Mouse (Mus musculus) adrenal gland, adult 8-10 months (tissue): Measurements from ENCODE around the gene Adamts6. TPM values are rescaled to one million over a fixed set of nuclear protein-coding genes. Genes with fewer than 3 reads are reported as not detected.
A peak's percentile ranks its signal among the peaks of the same experiment; 100 is the strongest.

Experiments
- DNase-seq: peaks from one replicate; pipeline ENCODE4 v3.0.0; 2022
- total RNA-seq, 4 experiments: library from RNA; stranded (reverse); gene quantifications; 2 replicates each; pipeline ENCODE4 v1.2.4; 2022

Adamts6 gene
- total RNA-seq, 4 experiments from 2014 or later, result 1.5 to 10.0 (median 5.5) TPM

DNA sequence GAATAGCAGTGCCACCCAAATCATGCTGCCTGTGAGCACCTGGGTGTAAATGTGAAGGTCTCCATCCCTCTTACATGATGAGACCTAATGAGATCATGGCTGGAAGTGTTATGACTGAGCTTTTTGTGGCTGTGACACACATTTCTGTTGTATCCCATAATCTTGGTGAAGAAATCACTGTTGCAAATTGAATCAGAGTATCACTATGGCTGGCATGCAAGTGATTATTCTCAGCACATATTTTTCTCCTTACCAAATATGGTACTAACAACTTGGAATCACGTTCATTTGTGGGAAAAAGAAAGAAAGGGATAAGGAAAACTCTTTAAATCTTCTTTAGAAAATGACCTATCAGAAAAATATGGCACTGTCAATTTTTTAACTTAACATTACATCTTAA lies 180.4 kb downstream of the Adamts6 start:
- no peak for DNase-seq

DNA sequence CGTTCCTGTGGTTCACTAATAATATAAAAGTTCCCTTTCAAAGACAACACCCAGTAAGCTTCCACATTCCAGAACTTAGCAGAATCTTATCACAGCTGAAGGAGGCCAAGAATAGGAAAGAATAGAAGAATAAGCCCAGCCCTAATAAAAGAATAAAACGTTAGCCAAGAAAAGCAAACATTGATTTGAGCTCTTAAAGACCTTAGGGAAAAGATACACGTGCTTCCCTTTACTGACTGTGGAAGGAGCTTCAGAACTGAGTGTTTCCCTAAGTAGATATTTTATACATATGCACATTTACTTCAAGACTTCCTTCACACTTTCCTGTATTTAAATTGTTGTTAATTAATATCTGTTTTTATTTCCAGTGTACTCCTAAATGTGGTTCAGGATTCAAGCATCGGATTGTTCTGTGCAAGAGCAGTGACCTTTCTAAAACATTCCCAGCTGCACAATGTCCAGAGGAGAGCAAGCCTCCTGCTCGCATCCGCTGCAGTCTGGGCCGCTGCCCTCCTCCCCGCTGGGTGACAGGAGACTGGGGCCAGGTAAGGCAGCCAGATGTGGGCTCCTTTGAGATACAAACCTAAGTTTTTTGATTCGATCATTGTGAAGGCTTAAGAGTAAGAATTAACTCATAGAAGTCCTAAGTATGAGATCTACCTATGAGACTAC lies 188.8 kb downstream of the Adamts6 start:
- no peak for DNase-seq

DNA sequence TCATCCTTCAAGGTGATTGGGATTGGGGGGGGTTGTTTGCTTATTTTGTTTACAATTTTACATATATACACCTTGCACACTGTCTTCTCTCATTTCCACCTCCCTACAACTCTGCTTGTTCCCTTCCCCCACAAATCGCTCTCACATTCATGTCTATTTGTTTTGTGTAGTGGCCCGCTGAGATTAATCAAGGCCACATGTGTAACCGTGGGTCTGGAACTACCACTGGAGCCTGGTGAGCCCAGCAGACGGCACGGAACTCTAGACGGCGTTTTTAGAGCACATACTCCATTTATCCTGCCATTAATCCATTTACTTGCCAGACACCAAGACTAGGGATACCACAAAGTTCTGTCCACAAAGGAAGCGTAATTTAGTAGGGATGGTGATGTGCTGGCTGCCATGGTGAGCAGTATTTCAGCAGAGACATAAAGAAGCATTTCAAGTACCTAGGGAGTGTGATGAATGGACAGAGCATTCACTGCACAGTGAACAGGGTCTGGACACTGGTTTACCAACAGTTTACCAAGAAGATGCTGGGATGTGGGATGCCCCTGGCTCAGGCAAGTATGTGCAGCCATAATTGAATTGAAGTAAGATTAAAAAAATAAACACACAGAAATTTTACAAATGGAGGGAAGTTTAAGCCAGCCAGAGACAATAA lies 194.9 kb downstream of the Adamts6 start:
- no peak for DNase-seq

DNA sequence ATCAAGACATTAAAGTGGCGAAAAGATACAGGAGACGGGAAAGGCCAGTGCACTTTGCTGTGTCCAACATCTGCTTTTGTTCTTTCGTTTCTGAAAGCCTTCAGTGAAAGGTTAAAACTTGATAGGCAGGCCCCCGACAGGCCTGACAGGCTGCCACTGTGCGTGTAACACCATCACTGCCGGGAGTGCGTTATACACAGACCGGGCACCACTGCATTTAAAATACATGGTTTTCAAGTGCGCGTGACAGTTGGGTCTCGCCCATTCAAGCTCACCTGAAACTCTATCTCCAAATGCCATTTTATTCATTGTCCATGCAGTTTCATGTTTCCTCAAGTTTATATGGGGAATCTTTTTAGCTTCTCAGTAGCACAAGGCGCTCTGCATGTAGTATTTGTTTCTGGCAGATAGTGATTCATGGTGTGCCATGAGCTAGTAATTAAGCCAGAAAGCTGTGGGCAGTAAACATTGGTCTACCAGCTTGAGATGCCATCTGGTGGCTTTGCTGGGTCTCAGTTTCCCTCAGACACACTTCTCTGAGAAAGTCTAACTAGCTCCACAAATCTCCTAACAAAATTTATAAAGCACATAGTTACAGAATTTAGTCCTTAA lies 195.6 kb downstream of the Adamts6 start:
- no peak for DNase-seq

DNA sequence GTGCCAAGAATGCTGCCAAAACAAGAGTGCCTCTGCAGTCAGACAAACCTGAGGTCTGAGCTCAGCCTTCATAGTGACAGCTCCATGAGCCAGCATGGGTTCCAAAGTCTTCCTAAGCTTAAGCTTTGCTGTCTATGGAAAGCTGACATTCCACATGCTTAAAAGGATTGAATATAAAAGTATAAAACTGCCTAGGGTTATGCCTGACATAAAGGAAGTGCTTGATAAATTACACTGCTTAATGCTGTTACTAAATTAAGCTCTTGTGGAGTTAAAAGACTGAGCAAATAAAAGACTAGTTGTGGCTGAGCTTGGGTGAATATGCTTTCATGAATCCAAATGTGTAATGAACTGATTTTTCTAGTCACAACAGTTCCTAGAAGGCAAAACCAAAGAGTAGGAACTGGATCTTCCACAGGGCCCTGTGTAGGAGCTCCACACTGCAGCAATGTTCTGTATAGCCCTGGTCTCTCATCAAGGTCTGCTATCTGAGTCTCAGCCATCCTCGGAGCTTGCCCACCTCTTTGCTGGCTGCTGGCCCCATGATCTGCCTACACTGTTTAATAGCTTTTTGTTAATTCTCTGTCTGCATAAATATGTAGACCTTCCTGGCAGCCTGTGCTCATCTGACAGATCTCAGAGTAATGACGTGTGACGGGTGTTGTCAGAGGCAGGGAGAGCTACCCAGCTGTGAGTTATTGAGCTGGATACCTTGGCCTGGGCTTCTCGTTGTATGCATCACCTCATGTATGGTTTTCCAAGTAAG lies 203.6 kb downstream of the Adamts6 start:
- DNase-seq, result no peak

DNA sequence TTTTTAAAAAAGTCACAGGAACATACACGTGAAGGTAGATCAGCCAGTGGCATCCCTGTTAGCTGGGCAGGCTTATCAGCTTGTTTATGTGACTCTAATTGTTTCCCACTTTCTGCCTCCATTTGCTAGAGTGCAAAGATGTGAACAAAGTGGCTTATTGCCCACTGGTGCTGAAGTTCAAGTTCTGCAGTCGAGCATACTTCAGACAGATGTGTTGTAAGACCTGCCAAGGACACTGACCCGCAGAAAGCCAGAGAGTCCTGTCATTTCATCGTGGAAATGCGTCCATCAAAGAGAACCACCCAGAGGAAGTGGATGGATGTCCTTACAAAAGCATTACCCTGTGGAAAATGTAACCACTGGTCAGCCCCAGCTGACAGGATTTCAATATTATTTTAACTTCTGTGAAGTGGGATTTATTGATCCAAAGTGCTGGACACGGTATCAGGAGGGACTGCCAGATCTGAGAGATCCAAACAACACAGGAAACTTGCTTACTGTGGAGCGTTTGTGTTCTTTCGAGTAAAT lies 205.9 kb downstream of the Adamts6 start:
- DNase-seq, result peak; percentile 11

DNA sequence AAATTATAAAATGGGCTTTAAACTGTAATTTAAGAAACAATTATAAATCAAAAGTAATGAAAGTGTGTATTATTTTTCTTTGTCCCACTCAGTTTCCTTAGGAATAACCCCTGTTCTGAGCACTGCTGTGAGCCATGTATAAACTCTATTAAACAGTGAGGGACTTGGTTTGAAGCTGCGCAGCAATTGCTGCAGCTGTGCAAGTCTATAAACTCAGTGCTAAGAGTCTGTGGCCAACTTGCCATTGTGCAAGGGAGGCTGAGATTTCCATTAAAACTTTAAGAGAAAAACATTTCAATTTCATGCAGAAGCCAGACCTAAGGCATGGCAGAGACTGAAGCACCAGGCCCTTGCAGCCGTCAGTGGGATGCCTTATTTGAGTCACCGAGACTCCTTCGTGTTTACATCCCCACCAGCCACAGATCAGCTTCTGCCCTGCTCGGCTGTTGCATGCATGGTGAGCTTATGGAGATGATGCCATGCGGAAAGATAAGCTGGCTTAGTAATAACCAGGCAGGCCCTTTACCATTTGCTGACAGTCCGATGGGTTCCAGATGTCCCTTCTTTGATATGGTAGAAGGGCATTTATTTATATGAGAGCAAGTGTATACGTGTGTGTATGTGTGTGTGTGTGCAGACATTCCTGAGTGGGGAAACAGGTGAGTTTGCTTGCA lies 206.7 kb downstream of the Adamts6 start:
- DNase-seq, result no peak

DNA sequence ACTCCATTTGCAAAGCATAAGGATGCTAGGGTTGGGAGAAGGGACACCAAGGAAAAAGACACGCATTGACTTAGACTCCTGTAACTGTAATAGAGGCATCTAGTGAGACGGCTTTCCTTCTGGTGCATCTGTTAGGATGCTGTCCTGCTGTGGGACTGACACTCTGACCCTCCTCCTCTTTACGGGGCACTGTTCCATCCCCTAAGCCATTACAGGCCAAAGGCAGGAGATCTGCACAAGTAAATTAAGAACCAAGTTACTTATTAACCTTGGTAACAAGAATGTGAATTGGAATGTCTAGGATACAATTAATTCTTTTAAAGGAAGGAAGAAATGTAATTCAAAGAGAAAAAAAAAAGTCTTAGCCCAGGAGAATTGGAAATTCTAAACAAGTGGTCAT lies 210.0 kb downstream of the Adamts6 start:
- no peak for DNase-seq

DNA sequence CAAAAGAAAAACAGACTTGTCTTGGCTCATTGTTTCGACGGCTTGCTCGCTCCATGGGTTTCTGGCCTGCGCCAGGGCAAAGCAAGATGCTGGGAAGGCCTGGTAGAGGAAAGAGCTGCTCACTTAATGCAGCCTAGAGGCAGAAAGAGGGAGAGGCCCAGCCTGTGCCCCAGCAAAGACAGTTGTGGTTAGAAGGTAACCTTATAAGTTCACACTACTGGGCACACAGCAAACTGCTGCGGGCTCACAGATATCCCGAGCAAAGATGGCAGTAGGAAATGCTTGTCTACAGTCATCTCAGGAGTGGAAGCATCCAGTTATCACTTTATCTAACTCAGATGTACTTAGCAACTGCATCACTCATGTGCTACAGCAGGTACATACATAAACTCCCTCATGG lies 211.0 kb downstream of the Adamts6 start:
- no peak for DNase-seq

DNA sequence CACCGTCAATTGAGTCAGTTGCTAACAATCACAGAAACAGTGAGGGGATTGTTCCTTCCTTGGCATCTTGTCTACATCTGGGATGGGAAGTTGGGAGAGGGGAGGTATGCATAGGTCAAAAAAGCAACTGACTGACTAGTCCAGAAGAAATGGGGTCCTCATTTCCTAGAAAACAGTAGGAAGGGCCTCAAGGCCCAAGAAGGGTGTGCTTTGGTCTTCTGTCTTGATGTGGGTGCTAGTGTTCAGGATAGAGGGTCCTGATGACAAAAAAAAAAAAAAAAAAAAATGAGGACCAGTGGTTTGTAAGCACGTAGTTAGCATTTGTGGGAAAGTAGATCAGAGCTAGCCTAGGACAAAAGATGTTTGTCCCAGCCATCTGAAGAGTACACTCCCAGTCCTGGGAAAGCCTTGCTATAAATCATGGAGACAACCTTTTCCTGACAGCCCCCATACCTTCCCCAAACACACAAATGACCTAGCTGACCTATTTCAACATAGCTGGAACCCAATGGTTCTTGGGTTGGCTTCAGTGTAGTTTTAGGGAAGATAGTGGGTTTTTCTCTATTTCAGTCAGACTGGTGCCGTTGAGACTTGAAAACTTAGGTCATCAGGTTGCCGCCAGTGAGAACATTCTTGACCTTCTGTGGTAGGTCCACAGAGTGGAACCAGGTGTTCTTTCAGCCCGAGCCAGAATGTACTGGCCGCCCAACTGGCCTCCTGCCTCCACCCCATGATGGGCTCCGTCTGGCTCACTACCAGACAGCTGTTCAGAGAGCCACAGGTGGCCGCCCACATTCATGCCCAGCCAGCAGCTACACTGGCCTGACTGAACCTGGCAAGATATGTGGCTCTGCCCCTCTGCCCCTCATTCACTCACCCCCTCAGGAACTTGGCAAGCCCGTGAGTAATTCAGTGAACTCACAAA lies 211.7 kb downstream of the Adamts6 start:
- no peak for DNase-seq

DNA sequence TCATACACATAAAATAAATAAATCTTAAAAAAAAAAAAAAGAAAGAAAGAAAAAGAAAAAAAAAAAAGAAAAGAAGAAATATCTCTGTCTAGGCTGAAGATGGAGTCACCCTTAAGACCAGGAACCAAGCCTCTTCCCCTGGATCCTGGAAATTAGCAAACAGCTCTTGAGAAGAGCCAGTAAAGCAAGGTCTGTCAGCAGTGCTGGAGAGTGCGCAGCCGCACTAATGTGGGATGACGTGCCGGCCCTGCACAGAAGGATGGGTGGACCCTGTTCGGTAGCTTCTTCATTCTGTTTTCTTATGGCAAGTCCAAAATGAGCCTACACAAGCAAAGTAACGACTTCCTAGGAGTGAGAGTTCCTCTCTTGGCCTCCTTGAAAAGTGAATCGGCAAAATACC lies 214.8 kb downstream of the Adamts6 start:
- DNase-seq, result no peak

DNA sequence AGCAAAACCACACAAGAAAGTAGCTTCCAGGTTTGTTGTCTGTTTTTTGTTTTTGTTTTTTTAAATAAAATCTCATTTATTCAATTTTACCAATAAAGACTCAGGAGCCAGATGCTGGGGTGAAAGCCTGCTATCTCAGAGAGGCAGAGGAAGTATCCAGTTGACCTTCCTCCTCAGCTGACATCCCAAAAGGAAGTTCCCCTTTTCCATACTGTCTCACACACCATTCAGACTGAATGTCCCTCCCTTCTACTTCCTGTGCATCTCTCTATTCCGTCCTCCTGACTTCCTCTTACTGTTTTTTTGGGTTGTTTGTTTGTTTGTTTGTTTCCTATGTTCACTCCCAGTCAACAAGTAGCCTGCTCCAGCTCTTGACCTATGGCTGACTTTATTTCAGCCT lies 216.4 kb downstream of the Adamts6 start:
- DNase-seq, result no peak

DNA sequence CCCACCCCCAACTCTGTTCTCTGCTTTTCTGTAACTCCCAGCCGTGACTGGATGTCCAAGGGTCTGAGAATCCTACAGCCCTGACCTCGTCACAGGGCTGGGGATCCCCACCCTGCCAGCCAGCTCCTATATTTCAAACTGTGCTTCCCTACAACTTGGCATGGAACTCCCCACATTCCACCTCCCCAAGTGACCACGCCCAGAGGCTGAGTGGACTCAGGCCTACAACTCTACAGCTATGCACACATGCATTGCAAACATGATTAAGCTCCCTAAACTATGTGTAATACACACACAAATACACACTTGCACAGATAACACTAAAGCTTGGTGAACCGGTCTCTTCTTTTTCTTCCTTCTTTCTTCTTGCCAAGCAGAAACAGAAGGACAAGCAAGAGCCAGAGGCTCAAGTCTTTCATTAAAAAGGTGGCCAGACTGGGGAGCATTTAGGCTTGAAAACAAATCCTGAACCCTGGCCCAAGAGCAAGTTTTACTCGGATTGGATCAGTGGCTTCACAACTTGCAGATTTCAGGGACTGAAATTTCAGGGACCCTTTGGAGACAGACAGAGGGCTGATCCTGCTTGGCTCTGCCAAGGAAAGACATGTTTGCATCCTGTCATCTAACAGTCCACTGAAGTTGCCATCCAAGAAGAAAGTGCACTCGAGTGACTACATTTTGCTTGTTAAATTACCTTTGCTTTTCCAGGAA lies 218.7 kb downstream of the Adamts6 start:
- DNase-seq, result no peak

DNA sequence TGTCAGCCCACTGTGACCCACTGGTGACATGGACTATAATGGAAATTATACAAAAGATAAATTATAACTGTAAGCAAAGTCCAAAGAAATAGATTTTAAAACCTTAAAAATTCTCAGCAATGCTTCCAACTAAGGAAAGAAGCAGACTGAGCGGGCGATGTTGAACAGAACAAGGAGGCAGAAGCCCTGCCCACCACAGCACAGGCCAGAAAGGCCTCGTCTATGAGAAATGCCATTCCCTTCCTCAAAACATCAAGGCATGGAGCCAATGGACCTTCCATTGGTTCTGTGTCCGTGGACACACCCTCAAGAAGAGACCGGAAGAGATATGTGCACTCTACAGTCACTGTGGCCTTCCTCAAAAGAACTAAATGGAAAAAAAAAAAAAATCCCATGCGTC lies 220.0 kb downstream of the Adamts6 start:
- DNase-seq, result no peak

DNA sequence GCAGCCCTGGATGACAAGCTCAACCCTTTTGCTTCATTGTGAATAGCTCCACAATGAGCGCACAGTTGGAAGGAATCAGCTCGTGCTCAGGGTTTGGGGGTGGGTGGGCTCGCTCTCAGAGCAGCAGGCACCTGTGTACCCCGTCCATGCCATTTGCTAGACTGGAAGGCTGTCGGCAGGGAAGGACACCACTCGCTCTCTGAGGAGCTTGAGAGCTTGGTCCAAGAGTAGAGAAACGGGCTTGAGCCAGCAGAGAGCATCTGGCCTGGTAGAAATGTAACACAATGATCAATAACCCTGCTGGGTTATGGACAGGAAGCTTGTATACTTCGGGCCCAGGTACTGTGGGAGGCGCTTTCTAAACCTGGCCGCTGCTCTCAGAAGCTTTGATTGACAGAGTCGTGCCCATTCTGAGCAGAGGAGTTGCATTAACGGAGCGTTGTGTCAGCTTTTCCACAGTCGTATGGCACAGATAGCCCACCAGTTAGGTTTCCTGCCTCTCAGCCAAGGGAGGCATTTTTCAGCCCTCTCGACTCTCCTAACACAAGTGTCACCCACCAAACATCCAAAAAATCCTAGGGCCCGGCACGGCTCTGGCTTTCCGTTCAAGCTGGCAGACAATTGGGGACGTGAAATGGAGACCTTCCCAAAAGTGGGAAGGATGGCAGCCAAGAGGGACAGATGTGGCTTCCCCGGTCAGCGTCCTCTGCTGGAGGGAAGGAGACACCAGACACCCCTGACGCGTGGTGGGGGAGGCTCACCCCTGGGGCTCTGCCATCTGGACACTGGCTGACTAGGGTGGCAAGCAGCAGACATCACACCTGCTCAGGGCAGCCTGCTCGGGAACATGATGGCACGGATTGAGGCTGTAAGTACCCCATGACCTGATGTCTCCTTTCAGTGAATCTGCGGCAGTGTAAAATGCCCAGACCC lies 222.2 kb downstream of the Adamts6 start:
- no peak for DNase-seq

DNA sequence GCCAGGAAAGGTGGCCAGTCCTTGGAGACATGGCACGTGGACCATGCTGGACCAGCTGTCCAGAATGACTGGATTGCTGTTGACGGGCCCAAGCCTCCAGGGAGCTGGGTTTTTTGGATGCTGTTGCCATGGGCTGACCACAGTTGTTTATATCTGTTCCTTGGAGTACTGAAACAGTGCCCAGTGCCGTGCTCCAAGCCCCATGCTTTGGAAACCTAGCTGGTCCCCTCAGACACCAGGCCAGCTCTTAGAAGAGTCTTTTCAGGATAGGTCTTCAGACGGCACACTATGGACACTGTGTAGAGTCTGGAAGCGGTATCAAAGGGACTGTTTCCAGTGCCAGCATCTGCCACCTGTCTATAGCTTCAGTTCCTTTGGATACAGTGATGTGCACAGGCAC lies 223.1 kb downstream of the Adamts6 start:
- no peak for DNase-seq

DNA sequence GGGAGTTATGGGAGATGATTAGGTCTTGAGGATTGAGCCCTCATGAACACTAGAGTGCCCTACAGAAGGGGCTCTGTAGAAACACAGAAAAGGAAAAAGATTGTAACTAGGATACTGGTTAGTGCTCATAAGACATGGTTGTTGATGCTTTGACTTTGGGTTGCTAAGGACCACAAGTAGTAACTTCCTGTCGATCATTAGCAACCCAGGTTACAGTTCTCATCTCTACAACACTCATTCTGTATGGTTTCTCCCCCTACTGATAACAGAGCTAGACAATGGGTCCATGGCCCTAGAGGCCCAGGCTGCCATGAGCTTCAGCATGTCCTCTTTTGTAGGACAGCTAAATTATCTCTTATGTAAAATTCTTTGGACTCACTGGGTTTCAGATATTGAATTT lies 227.4 kb downstream of the Adamts6 start:
- DNase-seq, result no peak

DNA sequence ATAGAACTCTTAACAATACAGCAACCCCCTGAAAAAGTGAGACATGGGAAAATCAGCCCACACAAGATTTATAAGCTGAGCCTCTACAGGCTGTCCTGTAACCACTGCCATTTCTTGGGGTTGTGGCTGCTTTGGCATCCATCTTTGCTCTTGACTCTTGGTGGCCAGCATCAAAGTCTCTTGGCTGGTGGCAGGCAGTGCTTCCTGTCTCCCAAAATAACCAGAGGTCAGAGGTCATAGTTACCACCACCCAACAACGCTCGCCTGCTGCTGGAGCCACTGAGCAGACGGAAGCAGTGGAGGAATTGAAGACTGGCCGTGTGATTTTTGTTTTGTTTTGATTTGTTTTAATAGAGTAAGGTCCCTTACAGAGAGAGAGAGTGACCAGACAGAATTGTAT lies 228.5 kb downstream of the Adamts6 start:
- DNase-seq, result no peak

DNA sequence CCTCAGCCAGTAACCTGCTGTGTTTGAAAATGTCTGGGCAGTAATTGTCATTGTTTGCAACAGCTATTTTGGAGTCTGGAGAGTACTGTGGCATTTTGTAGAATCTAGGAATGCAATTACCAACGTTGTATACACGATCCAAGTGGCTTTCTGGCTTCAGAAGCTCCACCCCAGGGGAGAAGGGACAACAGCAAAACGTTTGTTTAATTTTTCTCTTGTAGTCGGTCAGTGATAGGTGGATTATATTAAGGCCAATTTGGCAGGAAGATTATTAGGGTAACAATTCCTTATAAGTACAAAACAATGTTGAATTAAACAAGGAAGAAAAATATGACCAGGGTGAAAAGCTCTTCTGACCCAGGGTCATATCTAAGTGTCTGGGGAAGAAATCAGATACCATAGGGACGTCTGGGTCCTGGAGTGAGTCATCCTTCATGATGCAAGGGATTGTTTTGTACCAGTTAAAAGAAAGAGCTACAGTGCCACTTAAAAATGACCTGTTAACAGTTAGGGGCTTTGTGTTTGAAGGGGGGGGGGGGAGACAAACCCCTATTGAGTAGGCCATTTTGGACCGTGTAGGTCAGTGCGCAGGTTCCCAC lies 229.2 kb downstream of the Adamts6 start:
- DNase-seq, result no peak
